Mouse (Mus musculus) kidney, adult 2 months (tissue): Measurements from ENCODE around the gene Psmc3ip. TPM values are rescaled to one million over a fixed set of nuclear protein-coding genes. Genes with fewer than 3 reads are reported as not detected.
A peak's percentile ranks its signal among the peaks of the same experiment; 100 is the strongest.

Experiments
- DNase-seq: peaks from one replicate; pipeline ENCODE4 v3.0.0; 2021
- H3K27ac ChIP-seq: fragments of 200-500 bp; 2 replicates; pipeline ENCODE4 v1.5.1; 2012; ENCODE audit warnings: low read depth, low read length, control low read depth, inconsistent platforms; ENCODE audit not compliant: insufficient read depth
- H3K27me3 ChIP-seq: fragments of 200-500 bp; replicated peaks from 2 replicates; pipeline ENCODE4 v1.6.1; 2012; ENCODE audit warnings: mild to moderate bottlenecking, moderate library complexity, low read length, inconsistent platforms; ENCODE audit not compliant: control insufficient read depth, insufficient read depth
- H3K36me3 ChIP-seq: fragments of 200-500 bp; 2 replicates; pipeline ENCODE4 v1.6.1; 2012; ENCODE audit warnings: mild to moderate bottlenecking, moderate library complexity, low read length, inconsistent platforms; ENCODE audit not compliant: control insufficient read depth, insufficient read depth
- H3K4me1 ChIP-seq: fragments of 200-500 bp; 2 replicates; pipeline ENCODE4 v1.6.1; 2011; ENCODE audit warnings: low read length; ENCODE audit not compliant: control insufficient read depth, insufficient read depth
- H3K4me3 ChIP-seq: fragments of 200-500 bp; 2 replicates; pipeline ENCODE4 v1.5.1; 2011; ENCODE audit warnings: mild to moderate bottlenecking, low read depth, low read length, control low read depth; ENCODE audit not compliant: insufficient read depth
- CTCF ChIP-seq: fragments of 200-500 bp; conservative IDR thresholded peaks from 2 replicates; pipeline ENCODE4 v1.5.1; 2011; ENCODE audit warnings: low read depth, mild to moderate bottlenecking, control low read depth, low read length, moderate library complexity, mixed read lengths; ENCODE audit not compliant: insufficient read depth, insufficient read length
- POLR2A ChIP-seq: fragments of 200-500 bp; IDR thresholded peaks from one replicate; pipeline ENCODE4 v1.6.1; 2011; ENCODE audit warnings: low read depth, low read length, control low read depth
- WGBS: fragments of 180-500 bp; shearing (Covaris S2); methylation state at CpG from one replicate; pipeline ENCODE4 v1.1.7; 2018; 5-methylcytosine and 5-hydroxymethylcytosine counted together
- polyA plus RNA-seq: library from polyadenylated mRNA; depleted of rRNA; stranded (reverse); fragments of >200 nt; gene quantifications from 2 replicates; pipeline ENCODE4 v1.2.3, GENCODE M21; 2012

The Psmc3ip gene
- polyA plus RNA-seq, 1 experiment = 1.9 TPM

DNA sequence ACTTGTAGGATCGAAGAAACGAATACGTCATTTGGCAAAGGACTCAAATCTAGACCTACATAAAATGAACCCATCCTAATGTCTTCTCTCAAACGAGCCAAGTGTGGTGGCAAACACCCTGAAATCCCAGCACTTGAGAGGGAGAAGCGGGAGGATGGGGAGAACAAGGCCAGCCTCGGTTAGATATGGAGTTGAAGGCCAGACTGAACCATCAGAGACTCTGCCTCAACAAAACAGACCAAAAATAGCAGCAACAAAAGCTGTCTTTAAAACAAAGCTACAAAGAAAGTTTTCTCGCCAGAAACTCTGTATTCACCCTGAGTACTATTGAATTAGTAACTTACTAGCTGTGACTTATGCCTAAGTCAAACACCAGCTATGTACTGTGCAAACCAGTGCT lies 41.8 kb upstream of the Psmc3ip start:
- H3K36me3 ChIP-seq = no peaks in the 10 kb centered on the region
- peaks cover 6% of the 10 kb centered on the region; the same call in 1 of the 2 replicates for H3K4me1 ChIP-seq
- no peak overlapping the region for H3K4me3 ChIP-seq
- no peak for DNase-seq
- no peak overlapping the region for H3K27ac ChIP-seq
- no peak for TF ChIP-seq CTCF
- no peak for TF ChIP-seq POLR2A
- no peaks in the 10 kb centered on the region for H3K27me3 ChIP-seq
- WGBS = 87% methylated on average over 7 of the region's 7 CpGs

DNA sequence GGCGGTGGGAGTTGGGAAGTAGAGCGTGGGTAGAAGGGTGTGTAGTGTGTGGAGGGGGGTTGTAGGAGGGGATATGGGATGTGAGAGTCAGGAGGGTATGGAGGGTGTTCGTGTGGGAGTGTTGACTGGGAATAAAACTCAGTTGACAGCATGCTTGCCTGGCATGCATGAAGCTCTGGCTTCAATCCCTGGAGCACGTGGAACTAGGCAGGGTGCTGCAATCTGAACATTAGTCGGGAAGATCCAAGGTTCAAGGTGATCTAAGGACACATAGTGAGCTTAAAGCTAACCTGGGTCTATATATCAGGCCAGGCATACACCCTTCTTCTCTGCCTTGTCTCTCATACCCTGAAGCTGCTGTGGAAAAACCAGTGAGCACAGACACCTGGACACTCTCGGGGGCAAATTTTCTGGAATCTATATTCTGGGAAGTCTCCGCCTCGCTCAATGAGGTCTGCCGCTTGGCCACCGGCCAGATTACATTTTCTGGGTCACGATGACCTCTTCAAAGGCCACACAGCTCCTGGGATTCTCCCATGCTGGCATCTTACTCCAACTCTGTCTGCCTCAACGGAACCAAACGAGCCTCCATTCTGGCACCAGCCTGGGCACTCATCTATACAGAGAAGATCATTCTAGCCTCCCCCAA lies 39.1 kb upstream of the Psmc3ip start:
- peak; percentile 32 for DNase-seq
- H3K4me1 ChIP-seq = peaks cover 3% of the 10 kb centered on the region; the same call in 1 of the 2 replicates
- no peak overlapping the region for H3K27ac ChIP-seq
- no peak overlapping the region for H3K4me3 ChIP-seq
- H3K36me3 ChIP-seq = no peaks in the 10 kb centered on the region
- WGBS = 54% methylated on average over 13 of the region's 13 CpGs
- TF ChIP-seq POLR2A = no peak
- H3K27me3 ChIP-seq = no peaks in the 10 kb centered on the region

- peak; percentile 72 for DNase-seq
- H3K27me3 ChIP-seq = no peaks in the 10 kb centered on the region
- TF ChIP-seq POLR2A (no peak), CTCF (no peak)
- 57% methylated on average over 12 of the region's 12 CpGs for WGBS
- no peak overlapping the region for H3K27ac ChIP-seq
- no peaks in the 10 kb centered on the region for H3K4me1 ChIP-seq
- no peaks in the 10 kb centered on the region for H3K36me3 ChIP-seq
- H3K4me3 ChIP-seq = no peak overlapping the region
Measured at GRCm38 (mm10) chr11:101133037-101133436, 37.8 kb upstream of the Psmc3ip start.

- peak; percentile 42 for DNase-seq
- WGBS = 90% methylated on average over 6 of the region's 6 CpGs
- H3K27ac ChIP-seq = no peak overlapping the region
- peak; percentile 42 for TF ChIP-seq CTCF
- no peak for TF ChIP-seq POLR2A
- no peaks in the 10 kb centered on the region for H3K36me3 ChIP-seq
- H3K27me3 ChIP-seq = no peaks in the 10 kb centered on the region
- no peaks in the 10 kb centered on the region for H3K4me1 ChIP-seq
- no peak overlapping the region for H3K4me3 ChIP-seq
Measured at GRCm38 (mm10) chr11:101131701-101132100, 36.5 kb upstream of the Psmc3ip start.

DNA sequence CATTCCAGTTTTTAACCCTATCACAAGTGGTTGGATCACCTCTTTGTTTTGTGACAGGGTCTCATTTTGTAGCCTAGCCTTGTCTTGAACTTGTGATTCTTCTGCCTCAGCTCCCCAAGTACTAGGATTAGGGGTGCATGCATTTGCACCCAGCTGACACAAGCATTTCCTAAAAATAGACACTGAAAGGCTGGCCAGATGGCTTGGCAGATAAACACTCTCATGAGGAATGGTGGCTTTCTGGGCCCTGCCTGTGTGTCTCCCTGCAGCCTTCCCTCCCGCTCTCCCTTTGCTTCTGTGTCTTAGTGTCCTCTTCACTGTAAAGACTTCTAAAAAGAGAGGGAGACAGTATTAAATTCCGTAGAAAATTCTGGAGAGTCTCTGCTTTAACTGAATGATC lies 36.0 kb upstream of the Psmc3ip start:
- Histone ChIP-seq H3K4me1 (no peaks in the 10 kb centered on the region), H3K4me3 (no peak overlapping the region), H3K36me3 (no peaks in the 10 kb centered on the region), H3K27ac (no peak overlapping the region), H3K27me3 (no peaks in the 10 kb centered on the region)
- 87% methylated on average over 2 of the region's 2 CpGs for WGBS
- TF ChIP-seq POLR2A (no peak), CTCF (no peak)
- DNase-seq = no peak

- Histone ChIP-seq H3K4me3 (no peak overlapping the region), H3K4me1 (no peaks in the 10 kb centered on the region), H3K27me3 (no peaks in the 10 kb centered on the region), H3K27ac (no peak overlapping the region), H3K36me3 (no peaks in the 10 kb centered on the region)
- TF ChIP-seq POLR2A (no peak), CTCF (no peak)
- WGBS = 37% methylated on average over 18 of the region's 18 CpGs
- DNase-seq = no peak
Measured at GRCm38 (mm10) chr11:101130056-101130756, 35.0 kb upstream of the Psmc3ip start.

- DNase-seq = no peak
- Histone ChIP-seq H3K36me3 (no peaks in the 10 kb centered on the region), H3K27ac (no peak overlapping the region), H3K27me3 (no peaks in the 10 kb centered on the region), H3K4me3 (no peak overlapping the region), H3K4me1 (no peaks in the 10 kb centered on the region)
- WGBS = 79% methylated on average over 11 of the region's 11 CpGs
- TF ChIP-seq POLR2A (no peak), CTCF (no peak)
Measured at GRCm38 (mm10) chr11:101128996-101129577, 33.9 kb upstream of the Psmc3ip start.
